Mouse (Mus musculus) G1E (cell line): ENCODE results near the gene Nkx6-2.

ENCODE experiments used
- CTCF ChIP-seq: IDR thresholded peaks from 2 replicates; pipeline ENCODE4 v1.5.1; 2012; ENCODE audit warnings: low read depth, low read length, inconsistent platforms, mixed read lengths
- GATA1 ChIP-seq: IDR thresholded peaks from 2 replicates; pipeline ENCODE4 v1.6.1; 2012; ENCODE audit warnings: borderline replicate concordance, low read length, inconsistent platforms, mixed read lengths
- GATA2 ChIP-seq: IDR thresholded peaks from 2 replicates; pipeline ENCODE4 v1.6.1; 2012; ENCODE audit warnings: low read depth, low read length, inconsistent platforms, borderline replicate concordance
- POLR2AphosphoS5 ChIP-seq: IDR thresholded peaks from 2 replicates; pipeline ENCODE4 v1.6.1; 2012; ENCODE audit warnings: low read depth, low read length, inconsistent platforms; ENCODE audit not compliant: insufficient replicate concordance
- TAL1 ChIP-seq: conservative IDR thresholded peaks from 2 replicates; pipeline ENCODE4 v1.6.1; 2012; ENCODE audit warnings: low read depth, low read length, inconsistent platforms, mixed read lengths

DNA sequence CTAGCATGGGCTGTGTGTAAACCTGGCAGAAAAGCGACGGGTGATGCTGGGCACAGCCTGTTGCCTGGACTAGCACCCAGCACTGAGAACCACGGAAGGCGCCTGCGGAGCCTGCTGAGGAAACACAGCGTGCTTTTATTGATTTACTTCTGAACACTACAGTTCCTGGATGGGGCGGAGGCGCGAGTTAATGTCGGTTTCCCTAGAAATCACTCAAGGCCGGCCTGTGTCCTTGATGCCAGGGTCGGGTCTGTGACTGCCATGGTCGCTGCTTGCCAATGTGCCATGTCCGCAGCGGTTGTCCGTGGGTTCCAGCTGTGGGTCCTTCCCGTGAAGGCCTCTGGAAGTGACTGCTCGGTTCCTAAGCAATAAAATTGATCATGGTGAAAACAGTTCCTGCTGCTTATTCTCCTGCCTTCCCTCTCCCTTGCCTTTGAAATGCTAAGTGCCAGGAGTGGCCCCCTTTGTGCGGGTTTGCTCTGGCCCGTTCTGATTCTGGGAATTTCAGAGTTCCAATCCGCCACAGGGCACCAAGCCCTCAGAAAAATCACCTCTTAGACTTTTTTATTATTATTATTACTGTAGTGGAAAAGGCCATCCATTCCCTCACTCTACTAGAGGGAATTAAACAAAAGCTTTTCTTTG lies 3.2 kb downstream of the Nkx6-2 start:
- TF ChIP-seq CTCF (no peak), TAL1 (no peak), POLR2AphosphoS5 (no peak), GATA2 (no peak), GATA1 (no peak)
